Mouse (Mus musculus) midbrain, embryonic 14.5 days (tissue): ENCODE results near the gene Bmper. TPM values are rescaled to one million over a fixed set of nuclear protein-coding genes. Genes with fewer than 3 reads are reported as not detected.
A peak's percentile ranks its signal among the peaks of the same experiment; 100 is the strongest.

ENCODE experiments used
- ATAC-seq: fragments of 200-750 bp; cut with Nextera tagmentation; 2 replicates; pipeline ENCODE4 v1.8.0; 2017; ENCODE audit warnings: moderate number of reproducible peaks, moderate library complexity; ENCODE audit not compliant: low FRiP score, low TSS enrichment
- DNase-seq: peaks from one replicate; pipeline ENCODE4 v3.0.0-alpha.2; 2015
- H3K27ac ChIP-seq: fragments of 300-500 bp; sonication (generic); replicated peaks from 2 replicates; pipeline ENCODE4 v1.5.1; 2014; ENCODE audit warnings: mild to moderate bottlenecking, low read depth, low read length, moderate library complexity
- H3K27me3 ChIP-seq: fragments of 300-500 bp; sonication (generic); 2 replicates; pipeline ENCODE4 v1.6.1; 2014; ENCODE audit warnings: low read length, control low read depth, mixed read lengths; ENCODE audit not compliant: control insufficient read depth, insufficient read depth
- H3K36me3 ChIP-seq: fragments of 300-500 bp; sonication (generic); 2 replicates; pipeline ENCODE4 v1.6.1; 2014; ENCODE audit warnings: low read length, control low read depth; ENCODE audit not compliant: control insufficient read depth, insufficient read depth
- H3K4me1 ChIP-seq: fragments of 300-500 bp; sonication (generic); 2 replicates; pipeline ENCODE4 v1.6.1; 2014; ENCODE audit warnings: mild to moderate bottlenecking, antibody characterized with exemption, low read length, control low read depth; ENCODE audit not compliant: control insufficient read depth, insufficient read depth
- H3K4me2 ChIP-seq: fragments of 300-500 bp; sonication (generic); 2 replicates; pipeline ENCODE4 v1.6.1; 2014; ENCODE audit warnings: mild to moderate bottlenecking, low read length, moderate library complexity
- H3K4me3 ChIP-seq: fragments of 300-500 bp; sonication (generic); replicated peaks from 2 replicates; pipeline ENCODE4 v1.5.1; 2014; ENCODE audit warnings: low read depth, low read length
- H3K9ac ChIP-seq: fragments of 300-500 bp; sonication (generic); replicated peaks from 2 replicates; pipeline ENCODE4 v1.6.1; 2014; ENCODE audit warnings: mild to moderate bottlenecking, low read length, moderate library complexity
- H3K9me3 ChIP-seq: fragments of 300-500 bp; sonication (generic); 2 replicates; pipeline ENCODE4 v1.6.1; 2016; ENCODE audit warnings: low read length, control low read depth, mixed read lengths; ENCODE audit not compliant: control insufficient read depth
- WGBS: fragments of 180-500 bp; shearing (Covaris S2); extraction: QIAGEN DNeasy Blood & Tissue Kit; methylation state at CpG from one replicate; pipeline ENCODE4 v1.1.7; 2014; 5-methylcytosine and 5-hydroxymethylcytosine counted together
- polyA plus RNA-seq: library from polyadenylated mRNA; unstranded; fragments of >200 nt; fragmentation: Nextera tagmentation; extraction: Ambion mirVana; gene quantifications from 2 replicates; pipeline ENCODE4 v1.2.1, GENCODE M21; 2014

Gene Bmper
- polyA plus RNA-seq, 1 experiment from 2014 or later: 5.3 TPM

- H3K9me3 ChIP-seq: no peaks in the 10 kb centered on the region
Measured at GRCm38 (mm10) chr9:23243869-23244268, 21.0 kb downstream of the Bmper start.

GRCm38 (mm10) chr9:23246389-23246788 lies 23.5 kb downstream of the Bmper start:
- Histone ChIP-seq H3K36me3 (no peaks in the 10 kb centered on the region), H3K27ac (no peak overlapping the region), H3K4me2 (no peak overlapping the region), H3K4me1 (no peaks in the 10 kb centered on the region), H3K9me3 (no peaks in the 10 kb centered on the region), H3K4me3 (no peak overlapping the region), H3K9ac (no peak overlapping the region), H3K27me3 (no peaks in the 10 kb centered on the region)
- no peak for ATAC-seq
- 81% methylated on average over 9 of the region's 9 CpGs for WGBS
- no peak for DNase-seq

More at GRCm38 (mm10) chr9:23243869-23244268, 21.0 kb downstream of the Bmper start:
- Histone ChIP-seq H3K36me3 (no peaks in the 10 kb centered on the region), H3K4me3 (no peak overlapping the region), H3K4me1 (no peaks in the 10 kb centered on the region), H3K9ac (no peak overlapping the region), H3K27ac (no peak overlapping the region), H3K4me2 (no peak overlapping the region), H3K27me3 (no peaks in the 10 kb centered on the region)
- DNase-seq (no peak), ATAC-seq (no peak)
- 65% methylated on average over 6 of the region's 6 CpGs for WGBS

GRCm38 (mm10) chr9:23250026-23250425 lies 27.1 kb downstream of the Bmper start:
- 6% methylated on average over 5 of the region's 5 CpGs for WGBS
- peak; percentile 90 for DNase-seq

GRCm38 (mm10) chr9:23251001-23251400 lies 28.1 kb downstream of the Bmper start:
- Histone ChIP-seq H3K27ac (no peak overlapping the region), H3K27me3 (no peaks in the 10 kb centered on the region), H3K4me2 (no peak overlapping the region), H3K4me3 (no peak overlapping the region), H3K4me1 (peaks cover 4% of the 10 kb centered on the region; the same call in 1 of the 2 replicates), H3K9me3 (no peaks in the 10 kb centered on the region), H3K9ac (no peak overlapping the region), H3K36me3 (no peaks in the 10 kb centered on the region)
- 89% methylated on average over 6 of the region's 6 CpGs for WGBS
- ATAC-seq (no peak), DNase-seq (no peak)

More at GRCm38 (mm10) chr9:23250026-23250425, 27.1 kb downstream of the Bmper start:
- no peak overlapping the region for H3K9ac ChIP-seq
- H3K27me3 ChIP-seq: no peaks in the 10 kb centered on the region
- peak; percentile 62; the same call in 1 of the 2 replicates for ATAC-seq
- H3K4me1 ChIP-seq: peaks cover 4% of the 10 kb centered on the region; the same call in 1 of the 2 replicates
- no peak overlapping the region for H3K27ac ChIP-seq
- H3K4me3 ChIP-seq: no peak overlapping the region
- H3K36me3 ChIP-seq: no peaks in the 10 kb centered on the region
- H3K4me2 ChIP-seq: no peak overlapping the region
- no peaks in the 10 kb centered on the region for H3K9me3 ChIP-seq

GRCm38 (mm10) chr9:23253624-23254023 lies 30.7 kb downstream of the Bmper start:
- H3K36me3 ChIP-seq: no peaks in the 10 kb centered on the region
- no peaks in the 10 kb centered on the region for H3K27me3 ChIP-seq
- H3K4me1 ChIP-seq: peaks cover 4% of the 10 kb centered on the region; the same call in 1 of the 2 replicates
- H3K27ac ChIP-seq: no peak overlapping the region
- no peak overlapping the region for H3K4me3 ChIP-seq
- 87% methylated on average over 6 of the region's 6 CpGs for WGBS
- no peaks in the 10 kb centered on the region for H3K9me3 ChIP-seq
- no peak for DNase-seq
- peak overlapping the region; percentile 62; the same call in 1 of the 2 replicates for H3K4me2 ChIP-seq
- no peak for ATAC-seq
- H3K9ac ChIP-seq: no peak overlapping the region

- Histone ChIP-seq H3K4me2 (peak overlapping the region; percentile 62), H3K27ac (no peak overlapping the region), H3K27me3 (no peaks in the 10 kb centered on the region), H3K4me3 (peak overlapping the region; percentile 30), H3K9ac (peak overlapping the region; percentile 51), H3K4me1 (peaks cover 4% of the 10 kb centered on the region; the same call in 1 of the 2 replicates), H3K36me3 (no peaks in the 10 kb centered on the region), H3K9me3 (peaks cover 3% of the 10 kb centered on the region; the same call in 1 of the 2 replicates)
- 29% methylated on average over 37 of the region's 37 CpGs for WGBS
- ATAC-seq (peak; percentile 49; the same call in 1 of the 2 replicates), DNase-seq (peak; percentile 72)
Measured at GRCm38 (mm10) chr9:23254237-23255214, 31.6 kb downstream of the Bmper start.

GRCm38 (mm10) chr9:23255841-23256240 lies 33.0 kb downstream of the Bmper start:
- Histone ChIP-seq H3K27ac (no peak overlapping the region), H3K4me2 (no peak overlapping the region), H3K27me3 (no peaks in the 10 kb centered on the region), H3K9ac (no peak overlapping the region), H3K36me3 (no peaks in the 10 kb centered on the region), H3K4me3 (no peak overlapping the region), H3K9me3 (peaks cover 3% of the 10 kb centered on the region; the same call in 1 of the 2 replicates), H3K4me1 (peaks cover 4% of the 10 kb centered on the region; the same call in 1 of the 2 replicates)
- DNase-seq (no peak), ATAC-seq (no peak)
- WGBS: 88% methylated on average over 2 of the region's 2 CpGs

- ATAC-seq: no peak
- 92% methylated on average over 2 of the region's 2 CpGs for WGBS
- Histone ChIP-seq H3K9ac (no peak overlapping the region), H3K27ac (no peak overlapping the region), H3K4me3 (no peak overlapping the region), H3K36me3 (no peaks in the 10 kb centered on the region), H3K27me3 (no peaks in the 10 kb centered on the region), H3K4me2 (no peak overlapping the region), H3K9me3 (peaks cover 3% of the 10 kb centered on the region; the same call in 1 of the 2 replicates), H3K4me1 (peaks cover 4% of the 10 kb centered on the region; the same call in 1 of the 2 replicates)
- no peak for DNase-seq
Measured at GRCm38 (mm10) chr9:23256576-23256975, 33.7 kb downstream of the Bmper start.
